ENCODE assay signal across 16 mouse cellular contexts in the genomic region with DNA sequence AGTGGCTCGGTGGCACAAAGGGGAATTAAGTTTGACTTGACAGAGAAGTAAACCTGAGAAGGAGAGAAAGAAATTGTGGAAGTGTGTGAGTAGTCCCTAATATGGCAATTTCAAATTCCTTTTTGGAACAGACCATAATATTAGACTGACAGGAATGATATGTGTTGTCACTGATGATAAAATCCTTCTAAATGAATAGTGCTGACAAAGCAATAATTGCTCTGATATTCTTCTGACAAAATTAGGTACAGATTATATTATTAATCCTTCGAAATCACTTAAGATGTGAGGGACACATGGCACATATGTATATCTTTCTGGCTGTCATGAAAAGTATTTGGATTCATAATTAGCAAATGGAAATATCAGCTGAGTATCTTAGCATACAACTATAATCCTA.
DNase-seq lines count a peak whose midpoint lies in the region; ATAC-seq and TF ChIP-seq lines count a peak whose summit lies in the region.
"Had no signal": no experiment of that assay in that cellular context is flagged by ENCODE, and none has a peak within 500 bp of the region (broad histone marks: within the 10 kb centered on the region; RNA-seq: fewer than 3 reads in every experiment).

No protein-coding gene starts in this region.

- 0 out of 2 replicates have a peak, but pooled peaks have one; percentile 22 for ATAC-seq in hindbrain, embryonic 11.5 days (ENCODE audit: low FRiP score)
- ATAC-seq in erythroblast, adult 5-6 weeks (replicated peaks; ENCODE audit: low FRiP score, poor library complexity, severe bottlenecking) = no peak
- ATAC-seq: activated CD4-positive, CD25-positive, alpha-beta regulatory T cell, adult 4 months; CD4-positive, CD25-positive, alpha-beta regulatory T cell, adult 4 months; Patski had no signal

- peak; percentile 10 for DNase-seq in heart, adult 11 months
- no peak for DNase-seq in heart, adult 2 months
- no peak for DNase-seq in hindbrain, embryonic 11.5 days (ENCODE audit: low spot score)
- no peak for DNase-seq in hindbrain, embryonic 10.5 days (ENCODE audit: low spot score)
- DNase-seq in CH12.LX (ENCODE audit: extremely low read depth) = no peak
- DNase-seq in ES-E14 (ENCODE audit: low read depth, low spot score) = no peak
- no peak for DNase-seq in Muller cell, postnatal 12 days (ENCODE audit: inconsistent ontology term)
- DNase-seq: adrenal gland, adult 2 months; adrenal gland, adult 8-10 months; adrenal gland, postnatal 25 days; cerebellum, adult 11-12 months had no signal

- no peak overlapping the region for H3K4me2 ChIP-seq in hindbrain, embryonic 11.5 days (replicated peaks; ENCODE audit: low read depth, low read length)
- no peak overlapping the region for H3K4me2 ChIP-seq in CH12.LX (ENCODE audit: insufficient read depth, low read depth, poor library complexity, severe bottlenecking)

- TF ChIP-seq EP300 in heart, adult 2 months (IDR thresholded peaks at IDR 0.05; ENCODE audit: insufficient read depth, low read depth, low read length) = no peak
- TF ChIP-seq EP300 in CH12.LX (IDR thresholded peaks at IDR 0.05; ENCODE audit: low read length) = no peak

- H3K27ac ChIP-seq in heart, adult 2 months = no peak overlapping the region
- H3K27ac ChIP-seq in hindbrain, embryonic 11.5 days (ENCODE audit: low read depth, low read length) = no peak overlapping the region
- no peak overlapping the region for H3K27ac ChIP-seq in hindbrain, embryonic 10.5 days
- no peak overlapping the region for H3K27ac ChIP-seq in CH12.LX (ENCODE audit: insufficient read depth, low read depth)
- no peak overlapping the region for H3K27ac ChIP-seq in ES-E14 (ENCODE audit: insufficient read depth, low read depth, low read length, poor library complexity, severe bottlenecking)

- 81% methylated on average over 2 of the region's 2 CpGs for WGBS in heart, adult 2 months
- 86% methylated on average over 2 of the region's 2 CpGs for WGBS in hindbrain, embryonic 11.5 days
- WGBS in hindbrain, embryonic 10.5 days = 87% methylated on average over 2 of the region's 2 CpGs

- dilution Hi-C loops in CH12.LX (cut with MboI; ENCODE audit: extremely low pct_ligation_motif_present, extremely low pct_unique_long_range_greater_than_20kb, low sequenced_read_pairs) = no loop called here

- no peaks in the 10 kb centered on the region for H3K4me1 ChIP-seq in heart, adult 2 months (ENCODE audit: control insufficient read depth, insufficient read depth, low read length)
- no peaks in the 10 kb centered on the region for H3K4me1 ChIP-seq in hindbrain, embryonic 11.5 days (replicated peaks; ENCODE audit: control insufficient read depth, insufficient read depth, low read length)
- no peaks in the 10 kb centered on the region for H3K4me1 ChIP-seq in hindbrain, embryonic 10.5 days (replicated peaks)
- H3K4me1 ChIP-seq in CH12.LX (ENCODE audit: control insufficient read depth in 1 of 2, insufficient read depth in 2 of 2) (peaks cover 0 to 3% of the 10 kb centered on the region in 2 experiments; a peak in 1 of 4 replicates), ES-E14 (ENCODE audit: control insufficient read depth in 2 of 2, insufficient read depth in 2 of 2, low read length in 2 of 2, poor library complexity in 1 of 2) (no peaks in the 10 kb centered on the region)

- H3K36me3 ChIP-seq in heart, adult 2 months (ENCODE audit: control insufficient read depth, insufficient read depth, low read length) = no peaks in the 10 kb centered on the region
- H3K36me3 ChIP-seq in hindbrain, embryonic 11.5 days (ENCODE audit: control insufficient read depth, insufficient read depth, low read length) = no peaks in the 10 kb centered on the region
- H3K36me3 ChIP-seq in hindbrain, embryonic 10.5 days = no peaks in the 10 kb centered on the region
- no peaks in the 10 kb centered on the region for H3K36me3 ChIP-seq in CH12.LX (replicated peaks in 1 of 2; ENCODE audit: control insufficient read depth in 1 of 2, insufficient read depth in 1 of 2, low read length in 1 of 2)
- H3K36me3 ChIP-seq in ES-E14 (ENCODE audit: control insufficient read depth, insufficient read depth, low read length, poor library complexity, severe bottlenecking) = no peaks in the 10 kb centered on the region
- H3K36me3 ChIP-seq: G1E had no signal

- no peak for TF ChIP-seq CTCF in heart, adult 2 months (IDR thresholded peaks at IDR 0.05)
- TF ChIP-seq CTCF in CH12.LX (conservative IDR thresholded peaks at IDR 0.05 in 1 of 2, IDR thresholded peaks at IDR 0.05 in 1 of 2; ENCODE audit: low read depth in 2 of 2, low read length in 2 of 2) = no peak

- H3K9ac ChIP-seq in heart, adult 2 months (ENCODE audit: low read depth, low read length) = no peak overlapping the region
- H3K9ac ChIP-seq in hindbrain, embryonic 11.5 days (ENCODE audit: low read depth, low read length) = no peak overlapping the region
- H3K9ac ChIP-seq in CH12.LX (ENCODE audit: insufficient read depth, low read depth) = no peak overlapping the region
- no peak overlapping the region for H3K9ac ChIP-seq in ES-E14 (ENCODE audit: insufficient read depth, low read depth, low read length, poor library complexity, severe bottlenecking)

- no peaks in the 10 kb centered on the region for H3K9me3 ChIP-seq in hindbrain, embryonic 11.5 days (ENCODE audit: control insufficient read depth, low read length)
- no peaks in the 10 kb centered on the region for H3K9me3 ChIP-seq in hindbrain, embryonic 10.5 days
- peaks cover 2% of the 10 kb centered on the region for H3K9me3 ChIP-seq in CH12.LX (replicated peaks; ENCODE audit: low read length)
- no peaks in the 10 kb centered on the region for H3K9me3 ChIP-seq in ES-E14 (ENCODE audit: control insufficient read depth, insufficient read depth, low read depth, low read length)
- H3K9me3 ChIP-seq: G1E had no signal

- no peaks in the 10 kb centered on the region for H3K27me3 ChIP-seq in heart, adult 2 months (ENCODE audit: control insufficient read depth, insufficient read depth, low read length)
- no peaks in the 10 kb centered on the region for H3K27me3 ChIP-seq in hindbrain, embryonic 11.5 days (ENCODE audit: control insufficient read depth, insufficient read depth, low read length)
- H3K27me3 ChIP-seq in hindbrain, embryonic 10.5 days (ENCODE audit: insufficient read depth, poor library complexity, severe bottlenecking) = no peaks in the 10 kb centered on the region
- no peaks in the 10 kb centered on the region for H3K27me3 ChIP-seq in CH12.LX (replicated peaks)
- H3K27me3 ChIP-seq: Patski had no signal

- TF ChIP-seq RAD21 in CH12.LX (IDR thresholded peaks at IDR 0.05; ENCODE audit: low read depth, low read length) = no peak

- no peaks in the 10 kb centered on the region for H3K79me2 ChIP-seq in heart, adult 2 months (replicated peaks; ENCODE audit: control insufficient read depth, insufficient read depth, low read length)
- no peaks in the 10 kb centered on the region for H3K79me2 ChIP-seq in CH12.LX (replicated peaks; ENCODE audit: control insufficient read depth, extremely low read depth, insufficient read depth, poor library complexity, severe bottlenecking)

- H3K4me3 ChIP-seq in heart, adult 2 months = no peak overlapping the region
- H3K4me3 ChIP-seq in hindbrain, embryonic 11.5 days (ENCODE audit: low read depth, low read length) = no peak overlapping the region
- H3K4me3 ChIP-seq in hindbrain, embryonic 10.5 days = no peak overlapping the region
- H3K4me3 ChIP-seq in CH12.LX (replicated peaks in 1 of 3; ENCODE audit: low read depth in 2 of 3, low read length in 2 of 3, poor library complexity in 1 of 3) = no peak overlapping the region
- no peak overlapping the region for H3K4me3 ChIP-seq in ES-E14 (ENCODE audit: insufficient read depth in 1 of 2, low read depth in 1 of 2, low read length in 2 of 2, poor library complexity in 1 of 2, severe bottlenecking in 1 of 2)

- intact Hi-C loops in heart, adult 2 months (cut with DNase I) = no loop called here

- in situ Hi-C loops in CH12.LX (cut with MboI; ENCODE audit: low pct_ligation_motif_present, low pct_unique_long_range_greater_than_20kb, low sequenced_read_pairs) (loop anchor here (10.0 to 25.0 kb wide), 3 partner anchors 90 to 472 kb away; a partner anchor contains a TSS), ES-E14 (cut with MboI; ENCODE audit: low sequenced_read_pairs in 2 of 2, unreplicated experiment in 2 of 2) (no loop called here)

- TF ChIP-seq POLR2A in heart, adult 2 months (IDR thresholded peaks at IDR 0.05; ENCODE audit: insufficient read depth, low read depth, low read length) = no peak
- TF ChIP-seq POLR2A in CH12.LX (IDR thresholded peaks at IDR 0.05; ENCODE audit: low read depth, low read length) = no peak

TF ChIP-seq in CH12.LX, 34 proteins besides CTCF, POLR2A, EP300 and RAD21:
- TF ChIP-seq MAFK (IDR thresholded peaks at IDR 0.05; ENCODE audit: insufficient replicate concordance, low read length) = peak; percentile 91
- no peak for TF ChIP-seq POLR2AphosphoS2 (IDR thresholded peaks at IDR 0.05; ENCODE audit: low read depth, low read length)
TF ChIP-seq in CH12.LX: peak in this region for 1.

TF ChIP-seq in ES-E14, 5 proteins besides CTCF, POLR2A, EP300 and RAD21:
- TF ChIP-seq MAFK (IDR thresholded peaks at IDR 0.05; ENCODE audit: insufficient read depth, low read depth, low read length) (peak; percentile 75; the same call in 1 of the 2 replicates), ZC3H11A (IDR thresholded peaks at IDR 0.05; ENCODE audit: borderline replicate concordance, low read depth, low read length) (no peak)
